Mouse (Mus musculus): ENCODE data around the gene Syne3. TPM values are rescaled to one million over a fixed set of nuclear protein-coding genes. Genes with fewer than 3 reads are reported as not detected.

Gene Syne3
- total and polyA plus RNA-seq, 3 experiments = 4.9 to 10.7 TPM; not detected in 1

DNA sequence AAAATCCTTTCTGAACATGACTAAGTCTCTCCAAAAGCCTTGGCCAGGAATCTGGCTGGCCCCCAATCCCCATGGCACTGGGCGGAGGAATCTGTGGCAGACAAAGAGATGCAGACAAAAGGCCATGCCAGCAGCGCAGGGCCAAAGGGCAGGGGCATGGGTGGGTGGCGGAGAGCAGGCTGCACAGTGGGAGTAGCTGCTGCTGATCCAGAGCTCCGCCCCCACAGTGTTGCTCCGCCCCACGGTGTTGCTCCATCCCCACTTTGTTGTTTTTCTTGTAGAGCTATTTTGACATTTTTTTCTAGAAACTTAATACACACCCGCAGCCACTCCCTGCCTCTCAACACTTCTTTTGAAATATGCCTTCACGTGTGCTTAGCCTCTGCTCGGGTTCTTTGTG lies 31.2 kb downstream of the Syne3 start:
- Histone ChIP-seq H3K4me1 (ENCODE audit: control insufficient read depth in 1 of 2, insufficient read depth in 2 of 2, low read length in 2 of 2) (0 out of 4 replicates have a peak, but pooled peaks cover 0 to 1% of the 10 kb centered on the region in 2 experiments), H3K27ac (ENCODE audit: control insufficient read depth, low read depth, low read length) (no peak overlapping the region), H3K9me3 (replicated peaks; ENCODE audit: insufficient read depth, low read length) (no peaks in the 10 kb centered on the region), H3K79me2 (ENCODE audit: control insufficient read depth, insufficient read depth, low read length, poor library complexity) (peaks cover 3% of the 10 kb centered on the region), H3K9ac (ENCODE audit: control insufficient read depth, low read depth, low read length, poor library complexity, severe bottlenecking) (no peak overlapping the region), H3K36me3 (ENCODE audit: control insufficient read depth in 1 of 2, insufficient read depth in 2 of 2, low read length in 2 of 2) (no peaks in the 10 kb centered on the region), H3K4me3 (ENCODE audit: control insufficient read depth in 1 of 2, insufficient read depth in 1 of 2, low read depth in 2 of 2, low read length in 2 of 2) (no peak overlapping the region), H3K27me3 (ENCODE audit: control insufficient read depth in 1 of 2, insufficient read depth in 2 of 2, low read length in 2 of 2) (no peaks in the 10 kb centered on the region)
- DNase-seq (ENCODE audit: low read depth, low spot score) = no peak
- TF ChIP-seq HCFC1 (IDR thresholded peaks at IDR 0.05; ENCODE audit: low read depth, low read length) (no peak), UBTF (IDR thresholded peaks at IDR 0.05; ENCODE audit: borderline replicate concordance, insufficient read depth, low read depth, low read length) (no peak), MAZ (IDR thresholded peaks at IDR 0.05; ENCODE audit: low read depth, low read length) (no peak), USF1 (IDR thresholded peaks at IDR 0.05; ENCODE audit: low read depth, low read length) (no peak), BHLHE40 (IDR thresholded peaks at IDR 0.05; ENCODE audit: borderline replicate concordance, low read depth, low read length) (no peak), ZKSCAN1 (IDR thresholded peaks at IDR 0.05; ENCODE audit: low read depth, low read length) (no peak), EP300 (IDR thresholded peaks at IDR 0.05; ENCODE audit: low read depth in 1 of 2, low read length in 2 of 2) (no peak)

DNA sequence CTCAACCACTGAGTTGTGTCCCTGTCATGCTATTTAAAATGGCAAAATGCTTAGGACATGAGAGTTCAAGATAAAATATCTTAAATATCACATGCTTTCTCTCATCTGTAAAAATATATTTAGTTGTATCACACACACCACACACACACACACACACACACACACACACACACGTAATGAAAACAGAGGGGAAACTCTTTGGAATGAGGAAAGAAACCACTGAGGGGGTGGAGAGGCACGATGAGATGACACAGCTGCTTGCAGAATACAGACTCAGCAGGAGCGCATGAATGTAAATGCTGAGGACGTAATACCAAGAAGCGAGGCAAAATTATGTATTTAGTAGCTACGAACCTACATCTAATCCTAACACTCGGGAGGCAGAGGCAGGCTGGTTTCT lies 32.7 kb downstream of the Syne3 start:
- Histone ChIP-seq H3K4me3 (ENCODE audit: control insufficient read depth in 1 of 2, insufficient read depth in 1 of 2, low read depth in 2 of 2, low read length in 2 of 2) (no peak overlapping the region), H3K27me3 (ENCODE audit: control insufficient read depth in 1 of 2, insufficient read depth in 2 of 2, low read length in 2 of 2) (no peaks in the 10 kb centered on the region), H3K9me3 (replicated peaks; ENCODE audit: insufficient read depth, low read length) (no peaks in the 10 kb centered on the region), H3K9ac (ENCODE audit: control insufficient read depth, low read depth, low read length, poor library complexity, severe bottlenecking) (no peak overlapping the region), H3K27ac (ENCODE audit: control insufficient read depth, low read depth, low read length) (no peak overlapping the region), H3K4me1 (ENCODE audit: control insufficient read depth in 1 of 2, insufficient read depth in 2 of 2, low read length in 2 of 2) (no peaks in the 10 kb centered on the region), H3K79me2 (ENCODE audit: control insufficient read depth, insufficient read depth, low read length, poor library complexity) (peaks cover 3% of the 10 kb centered on the region), H3K36me3 (ENCODE audit: control insufficient read depth in 1 of 2, insufficient read depth in 2 of 2, low read length in 2 of 2) (no peaks in the 10 kb centered on the region)
- DNase-seq (ENCODE audit: low read depth, low spot score) = no peak
- TF ChIP-seq POLR2A (IDR thresholded peaks at IDR 0.05; ENCODE audit: control insufficient read depth in 1 of 2, insufficient read depth in 1 of 2, low read depth in 1 of 2, low read length in 2 of 2, poor library complexity in 1 of 2) = no peak
- no peak for TF ChIP-seq MXI1 (IDR thresholded peaks at IDR 0.05; ENCODE audit: low read depth, low read length)
- no peak for TF ChIP-seq USF2 (IDR thresholded peaks at IDR 0.05; ENCODE audit: borderline replicate concordance in 1 of 2, insufficient read depth in 1 of 2, low read depth in 1 of 2, low read length in 2 of 2)

DNA sequence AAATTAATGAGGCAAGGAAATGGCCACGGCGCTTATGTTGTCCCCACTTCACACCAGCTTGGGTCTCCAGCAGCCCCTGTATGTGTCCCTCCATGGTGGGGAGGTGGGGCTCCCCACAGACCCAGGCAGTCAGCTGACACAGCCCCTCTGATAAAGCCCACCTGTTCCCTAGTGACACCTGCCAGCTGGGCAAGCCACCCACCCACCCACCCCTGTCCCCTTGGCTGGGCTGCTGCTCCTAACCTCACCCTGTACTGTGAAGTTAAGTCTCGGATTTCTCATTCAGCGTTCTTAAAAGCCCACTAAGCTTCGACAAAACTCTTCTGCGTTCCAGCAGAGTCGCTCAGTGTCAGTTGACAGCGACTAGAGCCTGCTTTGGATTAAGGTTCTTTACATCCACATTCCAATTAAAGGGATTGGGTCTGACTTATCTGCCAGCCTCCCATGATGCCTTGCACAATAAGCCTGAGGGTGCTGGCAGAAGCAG lies 33.2 kb downstream of the Syne3 start:
- no peak overlapping the region for H3K9ac ChIP-seq (ENCODE audit: control insufficient read depth, low read depth, low read length, poor library complexity, severe bottlenecking)
- no peaks in the 10 kb centered on the region for H3K27me3 ChIP-seq (ENCODE audit: control insufficient read depth in 1 of 2, insufficient read depth in 2 of 2, low read length in 2 of 2)
- H3K4me1 ChIP-seq (ENCODE audit: control insufficient read depth in 1 of 2, insufficient read depth in 2 of 2, low read length in 2 of 2) = no peaks in the 10 kb centered on the region
- no peaks in the 10 kb centered on the region for H3K9me3 ChIP-seq (replicated peaks; ENCODE audit: insufficient read depth, low read length)
- no peak for DNase-seq (ENCODE audit: low read depth, low spot score)
- peaks cover under 1% of the 10 kb centered on the region for H3K79me2 ChIP-seq (ENCODE audit: control insufficient read depth, insufficient read depth, low read length, poor library complexity)
- H3K36me3 ChIP-seq (ENCODE audit: control insufficient read depth in 1 of 2, insufficient read depth in 2 of 2, low read length in 2 of 2) = no peaks in the 10 kb centered on the region
- no peak for TF ChIP-seq ELF1 (IDR thresholded peaks at IDR 0.05; ENCODE audit: low read depth, low read length)
- TF ChIP-seq HCFC1 (IDR thresholded peaks at IDR 0.05; ENCODE audit: low read depth, low read length) = no peak
- H3K4me3 ChIP-seq (ENCODE audit: control insufficient read depth in 1 of 2, insufficient read depth in 1 of 2, low read depth in 2 of 2, low read length in 2 of 2) = no peak overlapping the region
- no peak overlapping the region for H3K27ac ChIP-seq (ENCODE audit: control insufficient read depth, low read depth, low read length)
